Mouse (Mus musculus) layer of hippocampus, adult 18-20 months (tissue): ENCODE measurements around the gene Cdh20. TPM values are rescaled to one million over a fixed set of nuclear protein-coding genes. Genes with fewer than 3 reads are reported as not detected.

Experiments used
- DNase-seq, 2 experiments: peaks; one replicate each; pipeline ENCODE4 v3.0.0; 2022; ENCODE audit warnings: low spot score in 2 of 2
- total RNA-seq, 2 experiments: library from RNA; stranded (reverse); gene quantifications; 2 replicates each; pipeline ENCODE4 v1.2.3; 2021

The Cdh20 gene
- total RNA-seq, 2 experiments from 2014 or later: 13.0 to 13.7 TPM

GRCm38 (mm10) chr1:105012616-105013015 lies 244.3 kb downstream of the Cdh20 start:
- DNase-seq: no peak

- no peak for DNase-seq
Observed at GRCm38 (mm10) chr1:105013291-105013690, 245.0 kb downstream of the Cdh20 start.

GRCm38 (mm10) chr1:105041668-105042067 lies 273.3 kb downstream of the Cdh20 start:
- no peak for DNase-seq
